Mouse (Mus musculus): Measurements from ENCODE around the gene Bpifa3. TPM values are rescaled to one million over a fixed set of nuclear protein-coding genes. Genes with fewer than 3 reads are reported as not detected.
"Not testable (repeated sequence)": the region's sequence is repeated elsewhere in the genome, so short reads cannot be mapped to it uniquely, and the experiment has no call there.

Bpifa3 gene
- total and polyA plus RNA-seq, 3 experiments, result not detected

- Histone ChIP-seq H3K9me3 (replicated peaks) (no peaks in the 10 kb centered on the region), H3K27me3 (ENCODE audit: insufficient read depth, low read length) (no peaks in the 10 kb centered on the region), H3K36me3 (replicated peaks) (no peaks in the 10 kb centered on the region), H3K4me3 (ENCODE audit: low read depth, low read length) (no peak overlapping the region), H3K4me1 (ENCODE audit: insufficient read depth, low read depth, low read length) (no peaks in the 10 kb centered on the region)
- DNase-seq (ENCODE audit: low spot score), result no peak
- TF ChIP-seq GATA2 (IDR thresholded peaks at IDR 0.05; ENCODE audit: borderline replicate concordance, low read depth, low read length) (no peak), CTCF (IDR thresholded peaks at IDR 0.05; ENCODE audit: low read depth, low read length) (peak; percentile 64)
- ATAC-seq (ENCODE audit: extremely low read depth, insufficient number of reproducible peaks, low FRiP score, poor library complexity, severe bottlenecking), result no peak
These were observed 28.3 kb downstream of the Bpifa3 start for GRCm38 (mm10) chr2:154158433-154158832.

DNA sequence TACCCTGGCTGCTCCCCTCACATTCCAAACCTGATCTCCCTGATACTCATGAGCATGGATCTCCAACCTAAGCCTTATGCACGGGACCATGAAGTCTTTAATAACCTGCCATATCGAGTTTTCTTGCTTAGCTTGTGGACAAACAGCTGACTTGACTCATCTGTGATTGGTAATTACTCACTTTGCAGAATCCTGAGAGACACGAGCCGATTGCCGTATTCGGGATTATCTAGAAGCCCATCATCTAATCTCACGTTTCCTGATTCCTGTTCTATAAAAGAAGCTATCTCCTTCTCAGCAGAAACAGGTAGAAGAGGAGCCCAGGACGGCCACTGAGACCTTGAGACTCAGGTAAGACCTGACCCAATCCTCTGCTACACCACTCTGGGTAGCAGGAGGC lies 32.2 kb downstream of the Bpifa3 start, which contains the start of gene Bpifa5:
Gene Bpifa5 (plus strand): TSS at position 301 of the 400 bp plus-strand sequence.
- TF ChIP-seq GATA1 (IDR thresholded peaks at IDR 0.05; ENCODE audit: borderline replicate concordance, low read length), result no peak
- DNase-seq (ENCODE audit: low spot score) (no peak), ATAC-seq (ENCODE audit: extremely low read depth, insufficient number of reproducible peaks, low FRiP score, poor library complexity, severe bottlenecking) (no peak)
- H3K27me3 ChIP-seq (ENCODE audit: insufficient read depth, low read length), result no peaks in the 10 kb centered on the region
- no peak within 1 kb of the TSS for H3K4me3 ChIP-seq (ENCODE audit: low read depth, low read length)
- no peaks in the 10 kb centered on the region for H3K36me3 ChIP-seq (replicated peaks)
- H3K9me3 ChIP-seq (replicated peaks), result no peaks in the 10 kb centered on the region
- no peaks in the 10 kb centered on the region for H3K4me1 ChIP-seq (ENCODE audit: insufficient read depth, low read depth, low read length)

GRCm38 (mm10) chr2:154163306-154163705 lies 33.2 kb downstream of the Bpifa3 start:
- no peak overlapping the region for H3K4me3 ChIP-seq (ENCODE audit: low read depth, low read length)
- no peaks in the 10 kb centered on the region for H3K36me3 ChIP-seq (replicated peaks)
- H3K9me3 ChIP-seq (replicated peaks), result no peaks in the 10 kb centered on the region
- TF ChIP-seq CTCF (IDR thresholded peaks at IDR 0.05; ENCODE audit: low read depth, low read length) (no peak), GATA2 (IDR thresholded peaks at IDR 0.05; ENCODE audit: borderline replicate concordance, low read depth, low read length) (no peak), GATA1 (IDR thresholded peaks at IDR 0.05; ENCODE audit: borderline replicate concordance, low read length) (no peak), TAL1 (conservative IDR thresholded peaks at IDR 0.05; ENCODE audit: low read depth, low read length) (no peak), POLR2AphosphoS5 (IDR thresholded peaks at IDR 0.05; ENCODE audit: insufficient replicate concordance, low read depth, low read length) (no peak)
- no peaks in the 10 kb centered on the region for H3K4me1 ChIP-seq (ENCODE audit: insufficient read depth, low read depth, low read length)
- ATAC-seq (ENCODE audit: extremely low read depth, insufficient number of reproducible peaks, low FRiP score, poor library complexity, severe bottlenecking), result no peak
- DNase-seq (ENCODE audit: low spot score), result no peak
- no peaks in the 10 kb centered on the region for H3K27me3 ChIP-seq (ENCODE audit: insufficient read depth, low read length)

DNA sequence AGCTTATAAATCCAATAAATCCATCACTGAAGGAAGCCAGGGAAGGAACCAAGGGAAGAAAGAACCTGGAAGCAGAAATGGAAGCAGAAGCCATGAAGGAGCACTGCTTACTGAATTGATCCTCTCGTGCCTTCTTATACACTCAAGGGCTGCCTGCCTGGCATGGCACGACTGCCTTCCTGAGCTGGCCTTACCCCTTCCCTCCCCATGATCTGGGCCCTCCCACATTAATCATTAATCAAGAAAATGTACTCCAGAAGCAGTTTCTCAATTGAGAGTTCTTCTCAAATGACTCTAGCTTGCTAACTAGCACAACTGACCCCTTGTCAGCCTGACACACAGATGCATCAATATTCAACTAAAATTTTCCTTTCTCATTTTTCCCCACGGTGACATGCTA lies 39.0 kb downstream of the Bpifa3 start:
- Histone ChIP-seq H3K4me3 (ENCODE audit: low read depth, low read length) (no peak overlapping the region), H3K9me3 (replicated peaks) (no peaks in the 10 kb centered on the region), H3K4me1 (ENCODE audit: insufficient read depth, low read depth, low read length) (no peaks in the 10 kb centered on the region), H3K36me3 (replicated peaks) (no peaks in the 10 kb centered on the region), H3K27me3 (ENCODE audit: insufficient read depth, low read length) (no peaks in the 10 kb centered on the region)
- ATAC-seq (ENCODE audit: extremely low read depth, insufficient number of reproducible peaks, low FRiP score, poor library complexity, severe bottlenecking), result no peak
- TF ChIP-seq GATA2 (IDR thresholded peaks at IDR 0.05; ENCODE audit: borderline replicate concordance, low read depth, low read length) (no peak), CTCF (IDR thresholded peaks at IDR 0.05; ENCODE audit: low read depth, low read length) (no peak), GATA1 (IDR thresholded peaks at IDR 0.05; ENCODE audit: borderline replicate concordance, low read length) (no peak), TAL1 (conservative IDR thresholded peaks at IDR 0.05; ENCODE audit: low read depth, low read length) (no peak), POLR2AphosphoS5 (IDR thresholded peaks at IDR 0.05; ENCODE audit: insufficient replicate concordance, low read depth, low read length) (no peak)
- DNase-seq (ENCODE audit: low spot score), result no peak

DNA sequence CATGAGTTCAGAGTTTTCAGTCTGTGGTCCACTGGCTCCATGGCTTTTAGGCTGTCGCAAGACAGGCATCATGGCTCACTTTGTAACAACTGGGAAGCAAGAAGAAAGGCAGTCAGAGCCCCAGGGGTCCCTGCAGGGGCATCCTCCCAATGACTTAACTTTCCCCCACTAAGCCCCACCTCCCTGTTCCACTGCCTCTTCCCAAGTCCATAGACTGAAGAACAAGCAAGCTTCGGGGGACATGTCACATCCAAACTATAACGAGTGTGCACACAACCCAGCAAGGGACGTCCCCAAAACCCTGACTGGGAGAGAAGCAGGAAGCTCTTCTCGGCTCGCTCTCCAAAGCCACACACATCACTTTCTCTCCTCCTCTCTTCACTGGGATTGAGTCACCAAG lies 41.5 kb downstream of the Bpifa3 start:
- TF ChIP-seq CTCF (IDR thresholded peaks at IDR 0.05; ENCODE audit: low read depth, low read length), result no peak
- TF ChIP-seq POLR2AphosphoS5 (IDR thresholded peaks at IDR 0.05; ENCODE audit: insufficient replicate concordance, low read depth, low read length), result no peak
- TF ChIP-seq TAL1 (conservative IDR thresholded peaks at IDR 0.05; ENCODE audit: low read depth, low read length), result no peak
- TF ChIP-seq GATA2 (IDR thresholded peaks at IDR 0.05; ENCODE audit: borderline replicate concordance, low read depth, low read length), result no peak
- no peak for TF ChIP-seq GATA1 (IDR thresholded peaks at IDR 0.05; ENCODE audit: borderline replicate concordance, low read length)
- H3K27me3 ChIP-seq (ENCODE audit: insufficient read depth, low read length), result no peaks in the 10 kb centered on the region
- no peaks in the 10 kb centered on the region for H3K36me3 ChIP-seq (replicated peaks)
- no peak overlapping the region for H3K4me3 ChIP-seq (ENCODE audit: low read depth, low read length)
- no peak for DNase-seq (ENCODE audit: low spot score)
- H3K9me3 ChIP-seq (replicated peaks), result no peaks in the 10 kb centered on the region
- H3K4me1 ChIP-seq (ENCODE audit: insufficient read depth, low read depth, low read length), result no peaks in the 10 kb centered on the region
- no peak for ATAC-seq (ENCODE audit: extremely low read depth, insufficient number of reproducible peaks, low FRiP score, poor library complexity, severe bottlenecking)

- TF ChIP-seq CTCF (IDR thresholded peaks at IDR 0.05; ENCODE audit: low read depth, low read length), result peak; percentile 69
- TF ChIP-seq GATA1 (IDR thresholded peaks at IDR 0.05; ENCODE audit: borderline replicate concordance, low read length), result no peak
- DNase-seq (ENCODE audit: low spot score) (peak; percentile 23), ATAC-seq (ENCODE audit: extremely low read depth, insufficient number of reproducible peaks, low FRiP score, poor library complexity, severe bottlenecking) (no peak)
- Histone ChIP-seq H3K36me3 (replicated peaks) (no peaks in the 10 kb centered on the region), H3K27me3 (ENCODE audit: insufficient read depth, low read length) (no peaks in the 10 kb centered on the region), H3K4me1 (ENCODE audit: insufficient read depth, low read depth, low read length) (no peaks in the 10 kb centered on the region), H3K9me3 (replicated peaks) (no peaks in the 10 kb centered on the region), H3K4me3 (ENCODE audit: low read depth, low read length) (no peak overlapping the region)
These were observed 43.2 kb downstream of the Bpifa3 start for GRCm38 (mm10) chr2:154173313-154173712.

DNA sequence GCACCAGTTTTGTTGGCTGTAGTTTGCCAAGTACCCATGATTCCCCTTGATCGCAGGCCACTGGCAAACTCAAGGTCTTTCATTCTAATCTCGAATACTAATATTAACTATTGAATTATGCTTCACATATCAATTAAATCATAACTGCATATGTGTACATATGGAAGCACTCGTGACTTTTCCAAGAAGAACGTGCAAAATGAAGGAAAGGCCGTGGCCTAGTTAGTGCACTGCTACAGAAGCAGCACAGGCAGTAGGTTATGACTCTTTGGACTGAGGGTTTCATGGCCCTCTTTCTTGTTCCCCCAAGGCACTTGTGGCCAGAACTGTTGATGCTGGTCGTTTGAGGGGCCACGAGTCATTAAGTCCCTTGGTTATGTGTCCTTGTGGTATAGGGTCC lies 51.8 kb downstream of the Bpifa3 start:
- not testable (repeated sequence) for DNase-seq (ENCODE audit: low spot score); H3K4me3 ChIP-seq (ENCODE audit: low read depth, low read length); ATAC-seq (ENCODE audit: extremely low read depth, insufficient number of reproducible peaks, low FRiP score, poor library complexity, severe bottlenecking); H3K4me1 ChIP-seq (ENCODE audit: insufficient read depth, low read depth, low read length); H3K9me3 ChIP-seq (replicated peaks); H3K36me3 ChIP-seq (replicated peaks); H3K27me3 ChIP-seq (ENCODE audit: insufficient read depth, low read length)

GRCm38 (mm10) chr2:154183061-154183460 lies 52.9 kb downstream of the Bpifa3 start:
- not testable (repeated sequence) for H3K9me3 ChIP-seq (replicated peaks); H3K36me3 ChIP-seq (replicated peaks); H3K4me1 ChIP-seq (ENCODE audit: insufficient read depth, low read depth, low read length); H3K4me3 ChIP-seq (ENCODE audit: low read depth, low read length); DNase-seq (ENCODE audit: low spot score); ATAC-seq (ENCODE audit: extremely low read depth, insufficient number of reproducible peaks, low FRiP score, poor library complexity, severe bottlenecking); H3K27me3 ChIP-seq (ENCODE audit: insufficient read depth, low read length)
